Mouse (Mus musculus): ENCODE measurements around the gene Chil1.

DNA sequence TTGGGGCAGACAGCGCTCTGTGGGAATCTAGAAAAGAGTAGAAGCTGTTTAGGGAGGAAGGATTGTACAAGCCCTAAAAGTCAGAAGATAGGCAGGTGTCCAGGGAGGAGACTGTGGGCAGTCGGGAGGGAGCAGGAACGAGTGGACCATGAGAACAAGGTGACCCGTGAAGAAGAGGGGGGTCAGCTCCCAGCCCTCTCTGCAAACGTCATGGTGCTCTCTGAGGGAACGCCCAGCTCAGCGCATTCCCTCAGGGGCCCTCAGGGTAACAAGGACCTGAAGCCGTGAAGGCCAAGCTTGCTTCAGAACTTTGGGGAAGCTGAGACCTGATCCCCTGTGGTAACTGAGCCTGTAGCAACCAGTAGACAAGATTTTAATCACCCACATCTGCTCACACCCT lies 31.9 kb upstream of the Chil1 start:
- no peak for TF ChIP-seq TAL1 (IDR thresholded peaks at IDR 0.05; ENCODE audit: low read length)
- TF ChIP-seq GATA1 (IDR thresholded peaks at IDR 0.05; ENCODE audit: low read length) = no peak
